Mouse (Mus musculus): ENCODE results near the gene Pdzrn4.

The Pdzrn4 gene

DNA sequence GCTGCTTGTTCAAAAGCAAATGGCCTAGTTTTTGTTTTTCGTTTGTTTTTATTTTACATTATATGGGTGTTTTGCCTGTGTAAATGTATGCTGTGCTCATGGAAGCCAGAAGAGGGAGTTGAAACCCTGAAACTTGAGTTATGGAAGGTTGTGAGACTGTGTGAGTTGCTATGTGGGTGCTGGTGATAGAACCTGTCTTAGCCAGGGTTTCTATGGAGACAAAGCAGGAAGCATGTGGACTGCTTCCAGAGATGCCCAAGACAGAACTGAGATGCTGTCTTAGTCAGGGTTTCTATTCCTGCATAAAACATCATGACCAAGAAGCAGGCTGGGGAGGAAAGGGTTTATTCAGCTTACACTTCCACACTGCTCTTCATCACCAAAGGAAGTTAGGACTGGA is 190.8 kb downstream of the Pdzrn4 start:
- DNase-seq (ENCODE audit: low spot score) = no peak

DNA sequence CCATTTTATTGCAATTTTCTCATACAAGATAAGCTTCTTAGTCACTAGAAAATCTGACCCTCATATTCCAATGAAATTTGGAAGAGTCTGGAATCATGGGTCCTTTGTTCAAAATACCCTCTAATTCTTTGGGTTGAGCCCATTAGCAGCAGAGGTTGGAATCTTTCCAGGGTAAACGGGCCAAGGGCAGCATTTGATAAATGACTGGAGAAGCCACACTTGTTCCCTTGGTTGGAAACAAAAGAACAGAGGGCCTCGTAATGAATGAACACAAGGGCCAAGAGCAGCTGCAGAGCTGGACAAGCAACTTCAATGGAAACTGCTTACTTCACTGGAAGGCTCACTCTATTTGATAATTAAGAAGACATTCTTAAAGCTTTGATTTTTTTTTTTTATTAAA is 198.0 kb downstream of the Pdzrn4 start:
- DNase-seq (ENCODE audit: low spot score) = no peak

DNA sequence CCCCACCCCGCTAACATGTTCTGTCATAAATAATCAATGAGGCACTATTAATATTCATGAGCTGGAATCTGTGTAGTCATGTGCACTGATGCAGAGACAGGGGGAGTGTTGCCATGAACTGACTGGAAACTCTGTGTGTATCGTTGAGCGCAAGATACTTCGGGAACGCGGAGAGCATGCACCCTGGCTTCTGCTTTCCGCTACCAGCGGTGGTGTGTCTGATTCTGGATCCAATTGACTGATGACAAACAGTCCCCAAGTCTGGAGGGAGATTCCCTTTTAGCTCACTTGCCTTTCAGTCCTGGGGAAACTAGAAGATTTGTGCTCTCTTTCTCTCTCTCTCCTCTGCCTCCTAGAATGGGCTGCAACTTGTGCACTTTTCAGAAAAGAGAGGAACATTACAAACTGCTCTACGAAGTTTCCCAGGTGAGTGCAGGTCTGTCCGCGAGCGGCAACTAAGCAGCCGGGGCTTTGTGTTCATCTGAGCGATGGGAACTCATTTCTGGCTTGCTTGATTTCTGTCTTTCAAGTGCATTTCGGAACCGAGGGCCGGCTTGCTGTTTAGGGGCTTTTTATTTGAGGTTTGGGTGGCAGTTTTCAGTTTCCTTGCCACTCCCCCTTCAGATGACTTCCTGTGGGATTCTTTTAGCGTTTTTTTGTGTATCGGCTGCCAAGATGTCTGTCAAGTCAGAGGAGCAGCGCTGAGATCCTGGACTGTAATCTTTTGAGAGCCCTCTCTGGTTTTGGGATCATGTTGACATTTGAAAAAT is 200.5 kb downstream of the Pdzrn4 start:
- no peak for DNase-seq (ENCODE audit: low spot score)

DNA sequence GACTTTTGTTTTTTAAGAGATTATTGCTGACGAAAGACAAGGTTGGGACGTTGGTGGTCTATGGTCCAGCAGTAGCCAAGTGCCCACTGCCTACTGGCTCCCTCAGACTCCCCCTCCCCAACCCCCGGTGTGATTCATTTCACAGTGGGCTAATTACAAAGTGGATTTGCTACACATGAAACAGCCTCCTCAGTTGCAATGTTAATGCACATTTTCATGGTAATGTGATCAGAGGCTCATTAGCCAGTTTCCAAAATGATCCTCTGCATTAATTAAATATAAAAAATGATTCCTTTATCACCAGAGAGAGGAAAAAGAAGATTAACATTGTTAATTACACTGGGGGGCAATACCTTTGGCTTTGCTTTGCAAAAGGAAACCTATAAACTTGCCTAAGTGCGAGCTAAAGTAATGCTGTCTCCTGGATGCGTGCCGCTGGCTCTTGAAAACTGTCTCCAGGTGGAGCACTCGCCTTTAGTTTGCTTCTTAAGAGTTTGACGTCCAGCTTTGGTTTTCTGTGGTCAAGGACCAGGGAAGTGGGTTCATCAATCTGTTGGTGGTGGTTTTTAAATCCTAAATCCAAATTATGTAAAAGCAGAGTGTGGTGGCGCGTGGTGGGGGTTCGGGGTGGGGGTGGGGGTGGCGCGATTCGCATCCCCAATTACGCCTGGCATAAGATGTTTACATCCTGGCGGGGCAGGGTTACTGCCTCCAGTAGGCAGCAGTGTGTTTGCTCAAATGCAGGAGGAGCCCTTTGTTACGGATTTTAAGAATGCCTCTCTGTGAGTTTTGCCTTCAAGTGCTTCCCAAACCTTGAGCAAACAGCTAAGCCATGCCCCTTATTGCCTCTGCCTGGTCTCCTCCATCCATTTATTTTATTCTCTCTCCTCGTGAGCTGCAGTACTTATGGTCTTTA is 202.0 kb downstream of the Pdzrn4 start:
- no peak for DNase-seq (ENCODE audit: low spot score)

DNA sequence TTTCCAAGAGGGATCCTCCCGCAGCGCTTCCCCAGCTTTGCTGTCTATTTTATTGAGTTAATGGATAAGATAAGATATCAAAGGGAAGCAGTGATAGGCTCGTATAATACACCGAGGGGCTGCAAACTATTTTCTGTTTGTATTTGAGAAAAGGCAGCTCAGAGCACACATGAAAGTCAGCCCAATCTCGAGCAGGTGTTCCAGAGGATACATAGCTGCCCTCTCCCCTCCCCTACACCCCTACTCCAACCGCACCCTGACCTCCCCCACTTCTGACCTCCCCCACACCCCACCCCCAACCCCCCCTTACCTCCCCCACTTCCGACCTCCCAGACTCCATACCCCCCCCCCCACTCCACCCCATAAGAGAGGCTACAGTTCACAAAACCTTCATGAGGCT is 202.7 kb downstream of the Pdzrn4 start:
- no peak for DNase-seq (ENCODE audit: low spot score)

DNA sequence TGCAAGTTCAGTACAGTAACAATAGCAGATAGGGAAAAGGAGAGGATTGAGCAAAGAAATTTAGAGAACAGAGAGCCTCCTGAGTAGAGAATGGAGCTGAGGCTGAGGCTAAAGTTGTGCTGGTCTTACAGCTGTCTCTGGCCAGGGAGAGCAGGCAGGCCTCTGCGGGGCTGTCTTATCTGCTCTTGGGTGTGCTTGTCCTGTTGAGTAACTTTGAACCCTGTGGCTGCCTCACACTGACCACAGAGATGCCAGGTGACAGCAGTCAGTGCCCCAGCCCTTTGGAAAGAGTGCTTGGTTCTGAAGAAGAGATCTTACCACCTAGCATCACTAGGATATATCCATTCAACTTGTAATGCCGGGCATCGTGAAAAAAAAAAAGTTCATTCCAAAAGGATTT is 214.2 kb downstream of the Pdzrn4 start:
- no peak for DNase-seq (ENCODE audit: low spot score)

DNA sequence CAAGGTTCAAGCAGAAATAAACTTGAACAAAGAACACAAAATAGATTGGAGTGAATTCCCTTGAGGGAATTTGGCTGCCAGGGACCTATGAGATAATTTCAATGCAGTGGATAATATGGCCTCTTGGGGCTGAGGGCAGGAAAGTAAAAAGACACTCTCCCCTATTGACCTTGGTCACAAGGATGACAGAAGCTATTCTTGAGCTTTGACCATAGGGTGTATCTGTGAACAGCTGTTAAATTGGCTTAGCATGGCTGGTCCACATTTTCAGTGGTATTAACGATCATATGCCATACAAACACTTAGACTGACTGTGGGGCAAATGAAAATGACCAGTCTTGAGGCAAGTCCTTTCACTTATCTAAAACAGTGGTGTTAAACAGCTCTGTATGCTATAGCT is 215.7 kb downstream of the Pdzrn4 start:
- no peak for DNase-seq (ENCODE audit: low spot score)

DNA sequence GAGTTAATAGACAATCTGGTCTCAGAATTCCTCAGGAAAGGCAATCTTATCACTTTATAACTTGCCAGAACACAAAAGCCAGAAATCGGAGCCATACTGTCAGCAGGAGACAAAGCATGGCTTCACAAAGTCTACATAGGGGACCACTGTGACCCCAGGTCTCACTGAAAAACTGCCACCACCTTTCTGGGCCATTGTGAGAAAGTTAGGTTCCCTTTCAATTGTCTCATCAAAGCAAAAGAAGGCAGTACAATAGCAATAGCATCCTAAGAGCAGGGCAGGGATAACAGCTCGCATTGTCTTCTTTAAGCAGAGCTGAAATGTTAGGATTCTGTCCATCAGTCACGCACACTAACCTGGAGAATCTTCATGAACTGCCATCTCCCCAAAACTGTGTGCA is 216.5 kb downstream of the Pdzrn4 start:
- DNase-seq (ENCODE audit: low spot score) = no peak

DNA sequence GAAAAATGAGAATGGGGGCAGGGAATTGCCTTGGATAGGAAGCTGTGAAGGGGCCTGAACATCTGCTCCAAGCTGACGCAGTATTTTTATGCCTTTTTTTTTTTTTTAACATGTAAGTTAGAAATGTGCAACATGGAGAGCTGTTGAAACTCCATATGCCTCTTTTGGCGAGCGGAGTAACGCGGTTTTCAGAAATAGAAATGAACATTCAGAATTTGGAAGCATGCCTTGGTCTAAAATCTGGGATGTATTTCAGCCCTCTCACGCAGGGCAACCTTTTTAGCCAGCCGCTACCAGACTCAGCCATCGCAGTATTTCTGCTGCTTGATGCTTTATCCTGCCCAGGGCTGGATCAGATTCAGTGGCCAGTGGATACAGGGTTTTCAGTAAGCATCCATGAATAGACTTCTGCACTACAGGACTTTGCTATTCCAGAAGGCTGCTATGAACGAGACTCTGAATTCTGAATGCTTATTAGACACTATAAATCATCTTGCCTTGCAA is 225.1 kb downstream of the Pdzrn4 start:
- DNase-seq (ENCODE audit: low spot score) = peak; percentile 58

DNA sequence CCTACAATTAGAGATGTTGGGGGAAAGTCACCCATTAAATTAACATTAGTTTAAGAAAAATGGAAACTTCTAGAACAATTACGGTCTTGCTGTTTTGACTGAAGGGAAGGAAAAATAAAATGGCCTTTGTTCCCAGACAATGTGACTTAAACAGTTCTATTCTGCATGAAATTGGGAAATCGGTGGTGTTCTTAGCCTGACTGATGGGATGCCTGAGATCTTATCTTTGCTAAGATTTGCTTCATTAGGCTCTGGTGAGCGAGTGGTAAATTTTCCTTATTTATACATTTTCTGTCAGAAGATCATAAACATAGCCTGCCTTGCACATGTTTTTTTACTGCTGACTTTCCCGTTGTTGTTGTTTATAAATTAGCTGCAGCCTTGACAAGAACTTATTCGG is 225.6 kb downstream of the Pdzrn4 start:
- DNase-seq (ENCODE audit: low spot score) = no peak

DNA sequence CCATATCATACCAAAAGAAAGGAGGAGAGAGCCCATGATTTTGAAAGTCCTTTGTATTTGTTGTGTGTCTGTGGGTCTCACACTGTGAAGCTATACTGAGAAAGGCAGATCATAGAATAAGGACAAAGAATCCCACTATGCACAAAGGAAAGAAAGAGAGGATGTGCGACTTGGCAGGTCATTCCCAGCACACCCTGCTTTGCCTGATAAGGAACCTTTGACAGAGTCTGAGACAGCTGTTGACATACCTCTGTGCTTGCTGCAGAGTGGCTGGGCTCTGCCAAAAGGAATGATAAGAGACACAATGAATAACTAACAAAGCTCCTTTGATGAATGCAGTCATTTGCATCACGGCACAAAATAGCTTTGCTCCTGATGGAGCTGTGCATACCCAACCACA is 232.5 kb downstream of the Pdzrn4 start:
- no peak for DNase-seq (ENCODE audit: low spot score)

DNA sequence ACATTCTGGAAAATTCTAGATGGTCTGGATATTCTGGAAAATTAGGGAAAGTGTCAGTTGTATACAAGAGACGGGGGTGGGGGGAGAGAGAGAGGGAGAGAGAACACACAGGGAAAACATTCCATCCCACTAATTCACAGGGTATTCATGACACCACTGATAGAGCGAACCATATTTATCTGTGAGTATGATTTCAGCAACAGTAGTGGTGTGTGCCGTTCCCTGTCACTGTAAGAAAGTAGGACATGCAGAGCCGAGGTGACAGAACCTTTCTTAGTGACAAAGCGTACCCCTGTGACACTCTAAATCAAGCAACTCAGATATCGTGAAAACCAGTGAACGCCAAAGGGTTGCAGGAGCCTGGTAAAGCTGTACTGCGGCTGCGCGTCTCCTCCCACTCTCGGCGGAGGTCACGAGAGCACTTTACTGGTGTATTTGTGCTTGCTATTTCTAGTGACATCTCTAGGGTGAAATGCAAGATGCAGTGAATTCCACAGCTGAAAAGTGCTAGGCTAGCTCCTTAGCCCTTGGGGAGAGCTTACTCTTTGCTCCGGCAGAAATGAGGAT is 237.4 kb downstream of the Pdzrn4 start:
- DNase-seq (ENCODE audit: low spot score) = no peak

DNA sequence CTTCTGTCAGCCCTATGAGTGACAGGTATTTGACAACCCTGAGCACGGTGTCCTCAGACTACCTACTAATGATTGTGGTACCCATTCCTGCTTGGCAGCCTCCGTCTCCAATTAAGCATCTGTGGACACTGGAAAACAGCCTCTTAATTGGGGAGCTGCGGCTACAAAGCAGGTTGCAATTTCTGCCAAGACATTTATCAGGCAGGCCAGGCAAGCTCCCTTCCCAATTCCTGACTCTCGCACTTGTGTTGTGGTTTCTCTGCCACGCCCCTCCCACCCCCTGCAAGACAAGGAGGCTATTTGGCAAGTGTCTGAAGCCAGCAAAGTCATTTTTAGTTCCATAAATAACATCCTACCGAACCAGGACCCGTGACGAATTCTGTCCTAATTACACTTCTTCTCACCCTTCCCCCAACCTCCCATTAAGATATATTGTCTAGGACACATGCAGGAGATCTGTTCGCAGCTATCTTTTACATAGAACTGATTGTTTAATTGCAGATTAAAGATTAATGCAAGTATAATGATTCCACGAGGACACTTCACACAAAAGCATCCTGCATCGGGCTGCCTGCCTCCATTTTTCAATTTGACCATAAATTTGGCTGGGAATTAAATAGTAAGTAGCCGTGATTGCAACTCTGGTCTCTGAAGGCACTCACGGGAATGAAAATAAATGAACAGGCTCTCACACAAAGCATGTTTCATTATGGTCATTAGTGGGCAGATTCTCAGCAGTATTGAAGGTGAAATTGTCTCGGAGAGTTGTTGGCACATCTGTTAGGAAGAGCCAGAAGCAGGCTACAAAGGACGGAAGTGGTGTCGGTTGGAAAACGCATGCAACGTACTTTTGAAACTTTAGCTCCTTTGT is 243.8 kb downstream of the Pdzrn4 start:
- no peak for DNase-seq (ENCODE audit: low spot score)

DNA sequence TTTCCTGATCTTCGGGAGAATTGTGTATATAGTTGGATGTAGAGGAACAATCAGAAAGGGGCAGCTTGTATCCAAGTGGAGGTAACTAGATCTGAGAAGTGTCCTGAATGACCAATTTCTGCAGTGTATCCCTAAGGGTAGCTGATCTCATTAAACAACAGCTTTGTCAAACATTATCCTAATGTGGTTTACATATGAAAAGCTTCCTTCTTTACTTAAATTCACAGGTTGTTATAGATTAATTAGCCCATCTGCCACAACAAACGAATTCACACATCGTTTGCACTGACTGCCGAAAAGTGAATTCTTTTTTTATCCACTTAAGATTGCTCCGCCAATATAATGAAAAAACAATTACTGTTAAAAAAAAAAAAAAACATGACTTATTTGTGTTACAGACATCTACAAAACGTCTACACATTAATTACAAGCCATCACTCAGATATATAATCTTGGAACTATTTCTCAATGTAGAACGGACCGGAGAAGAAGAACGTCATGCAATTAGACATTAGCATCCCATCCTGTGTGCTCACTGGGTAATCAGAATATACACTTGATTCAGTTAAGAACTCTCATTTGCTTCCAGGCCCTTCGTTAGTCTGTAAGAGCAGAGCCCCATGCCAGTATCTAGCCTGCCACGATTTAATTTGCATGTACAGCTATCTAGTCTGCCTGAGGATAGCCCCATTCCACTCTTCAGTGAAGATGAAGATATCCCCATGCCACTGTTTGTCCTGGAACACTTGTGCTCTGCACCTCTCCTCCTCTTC is 274.8 kb downstream of the Pdzrn4 start:
- DNase-seq (ENCODE audit: low spot score) = no peak

DNA sequence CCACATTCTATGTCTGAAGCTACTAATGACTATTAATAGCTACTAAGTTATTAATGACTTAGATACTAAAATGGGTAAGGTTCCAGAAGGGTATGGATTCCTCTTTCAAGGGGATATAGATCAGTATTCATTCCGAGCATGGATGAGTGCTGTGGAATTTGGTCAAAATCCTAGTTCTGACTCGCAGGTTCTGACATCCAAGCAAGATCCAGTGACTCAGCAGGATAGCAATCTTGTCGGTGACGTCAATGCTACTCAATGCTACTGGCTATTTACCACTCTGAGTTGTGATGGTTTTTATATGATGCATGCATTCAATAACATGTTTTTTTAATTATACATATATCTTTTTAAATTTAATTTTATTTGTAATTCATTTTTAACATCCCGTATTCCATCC is 279.4 kb downstream of the Pdzrn4 start:
- DNase-seq (ENCODE audit: low spot score) = no peak

DNA sequence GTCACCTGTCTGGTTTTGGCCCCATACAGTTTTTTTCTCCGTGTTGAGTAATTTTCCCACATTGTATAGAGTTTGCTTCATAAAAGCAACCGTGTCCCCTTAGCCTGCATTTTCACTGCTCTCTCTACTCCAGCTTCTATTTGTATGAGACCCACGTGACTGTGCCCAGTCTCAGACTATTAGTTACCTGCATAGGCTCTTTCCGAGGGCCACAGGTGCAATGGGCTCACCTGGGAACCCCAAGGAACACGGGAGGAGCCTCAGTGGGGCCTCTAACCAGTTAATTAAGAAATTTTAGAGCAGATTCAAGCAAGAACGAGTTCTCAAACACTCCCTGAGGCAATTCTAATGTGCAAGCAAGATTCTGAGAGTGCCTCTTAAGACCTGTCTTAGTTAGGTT is 281.7 kb downstream of the Pdzrn4 start:
- DNase-seq (ENCODE audit: low spot score) = no peak

DNA sequence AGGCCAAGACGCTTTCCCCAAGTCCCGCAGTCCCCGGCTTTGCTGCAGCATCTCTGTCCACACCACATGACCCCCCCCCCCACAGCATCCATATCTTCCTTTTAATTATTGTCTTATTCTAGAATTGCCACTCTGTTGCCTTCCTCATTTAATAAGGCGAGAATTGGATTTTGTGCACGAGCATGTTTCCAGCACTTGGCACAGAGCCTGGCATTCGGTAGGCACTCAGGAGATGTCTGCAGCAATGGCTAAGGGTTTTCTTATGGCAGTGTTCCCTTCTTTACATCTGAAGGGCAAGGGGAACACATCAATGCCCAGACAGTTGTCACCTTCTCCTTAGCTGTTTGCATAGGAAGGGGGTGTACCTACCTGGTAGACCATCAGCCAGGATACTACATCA is 282.9 kb downstream of the Pdzrn4 start:
- DNase-seq (ENCODE audit: low spot score) = no peak

DNA sequence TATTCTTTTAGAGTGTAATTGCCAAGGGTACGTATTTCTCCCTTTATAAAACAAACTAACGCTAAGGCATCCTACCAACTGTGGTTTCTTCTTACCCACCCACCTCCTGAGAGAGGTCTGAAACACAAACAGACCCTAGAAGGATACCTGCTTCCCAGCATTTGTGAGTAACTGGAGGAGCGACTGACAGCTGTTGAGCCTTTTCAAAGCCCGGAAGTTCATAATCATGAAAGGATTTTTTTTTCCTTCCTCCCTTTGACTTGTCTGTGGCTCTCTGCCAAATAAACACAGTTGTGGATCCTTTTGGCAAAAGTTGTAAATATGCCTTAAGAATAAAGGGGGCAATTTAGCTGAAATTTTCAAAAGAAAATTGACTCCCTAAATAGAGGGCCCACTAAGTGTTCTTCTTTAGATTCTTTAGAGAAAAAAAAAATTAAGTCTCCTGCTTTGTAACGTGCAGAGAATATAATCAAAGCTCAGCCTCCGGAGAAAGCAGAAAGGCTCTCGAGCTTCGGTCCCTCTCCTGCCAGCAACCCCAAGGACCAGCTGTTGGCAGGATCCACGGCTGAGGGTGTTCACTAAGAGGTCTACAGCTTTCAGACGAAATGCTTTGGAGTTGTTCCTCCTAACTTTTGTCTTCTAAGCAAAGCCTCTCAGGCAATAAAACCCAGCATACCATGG is 299.7 kb downstream of the Pdzrn4 start:
- DNase-seq (ENCODE audit: low spot score) = no peak

DNA sequence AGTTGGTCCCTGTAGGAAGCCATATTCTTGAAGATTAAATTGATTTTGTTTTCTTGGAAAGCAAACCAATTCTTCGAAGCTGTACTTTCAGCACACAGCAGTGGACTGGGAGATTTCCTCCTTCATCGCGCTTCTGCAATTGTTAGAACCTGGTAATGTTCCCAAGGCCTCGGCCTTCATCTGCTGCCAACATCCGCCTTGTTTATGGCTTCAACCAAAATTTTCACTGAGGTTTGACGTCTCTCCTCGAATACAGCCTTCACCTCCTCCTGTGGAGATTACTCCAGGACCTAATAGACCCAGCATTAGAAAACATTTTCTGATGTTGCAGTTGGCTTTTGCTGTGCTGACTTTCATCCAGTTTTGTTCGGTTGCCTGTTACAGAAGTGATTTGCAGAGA is 307.5 kb downstream of the Pdzrn4 start:
- no peak for DNase-seq (ENCODE audit: low spot score)

DNA sequence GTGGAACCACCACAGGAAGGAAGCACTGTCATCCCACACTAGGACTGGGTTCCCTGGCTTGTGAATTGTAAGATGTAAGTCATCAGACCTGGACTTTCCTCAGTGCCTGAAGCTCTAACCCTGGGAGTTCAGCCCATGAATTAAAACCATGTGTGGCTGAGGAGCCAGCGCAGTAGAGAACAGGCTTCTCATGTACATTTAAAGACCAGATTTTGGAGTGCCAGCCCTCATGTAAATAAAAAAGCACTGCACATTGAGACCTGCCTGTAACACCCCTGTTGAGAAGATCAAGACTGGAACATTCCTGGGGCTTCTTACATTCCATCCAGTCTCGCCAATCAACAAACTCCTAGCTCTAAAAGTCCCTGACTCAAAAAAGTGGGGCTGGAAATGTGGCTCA is 342.0 kb downstream of the Pdzrn4 start:
- DNase-seq (ENCODE audit: low spot score) = no peak

DNA sequence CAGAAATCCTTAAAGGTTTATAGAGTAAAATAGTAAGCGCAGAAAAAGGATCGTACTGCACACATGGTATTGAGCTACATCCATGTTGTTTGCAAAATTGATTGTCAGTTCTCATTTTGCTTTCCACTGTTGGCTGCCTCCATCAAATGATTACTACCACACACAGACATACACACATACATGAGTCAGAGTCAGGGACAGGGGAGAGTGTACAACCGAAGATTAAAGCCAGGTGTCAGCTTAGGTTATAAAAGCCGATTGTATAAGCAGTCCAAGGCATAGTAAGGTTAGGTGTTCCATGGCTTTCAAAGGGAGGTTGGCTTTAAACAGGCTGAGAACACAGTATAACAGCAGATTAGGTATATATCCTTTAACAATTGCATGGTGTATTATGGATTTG is 343.2 kb downstream of the Pdzrn4 start:
- no peak for DNase-seq (ENCODE audit: low spot score)

Data from layer of hippocampus, adult 9-10 months (tissue).